Mouse (Mus musculus) kidney, adult 9 months (tissue): ENCODE data around the gene Rgl1.
"Not testable (repeated sequence)": the region's sequence is repeated elsewhere in the genome, so short reads cannot be mapped to it uniquely, and the experiment has no call there.

Experiments
- DNase-seq: peaks from one replicate; pipeline ENCODE4 v3.0.0; 2022

The Rgl1 gene

GRCm38 (mm10) chr1:152766032-152766772, at the start of gene Rgl1, which contains the start of gene Arpc5:
Rgl1 (minus strand) TSS chr1:152766351.
Arpc5 (plus strand) TSS chr1:152766542.
- peak; percentile 97 for DNase-seq

- no peak for DNase-seq
These were observed 49.1 kb upstream of the Rgl1 start for GRCm38 (mm10) chr1:152815265-152815701.

DNA sequence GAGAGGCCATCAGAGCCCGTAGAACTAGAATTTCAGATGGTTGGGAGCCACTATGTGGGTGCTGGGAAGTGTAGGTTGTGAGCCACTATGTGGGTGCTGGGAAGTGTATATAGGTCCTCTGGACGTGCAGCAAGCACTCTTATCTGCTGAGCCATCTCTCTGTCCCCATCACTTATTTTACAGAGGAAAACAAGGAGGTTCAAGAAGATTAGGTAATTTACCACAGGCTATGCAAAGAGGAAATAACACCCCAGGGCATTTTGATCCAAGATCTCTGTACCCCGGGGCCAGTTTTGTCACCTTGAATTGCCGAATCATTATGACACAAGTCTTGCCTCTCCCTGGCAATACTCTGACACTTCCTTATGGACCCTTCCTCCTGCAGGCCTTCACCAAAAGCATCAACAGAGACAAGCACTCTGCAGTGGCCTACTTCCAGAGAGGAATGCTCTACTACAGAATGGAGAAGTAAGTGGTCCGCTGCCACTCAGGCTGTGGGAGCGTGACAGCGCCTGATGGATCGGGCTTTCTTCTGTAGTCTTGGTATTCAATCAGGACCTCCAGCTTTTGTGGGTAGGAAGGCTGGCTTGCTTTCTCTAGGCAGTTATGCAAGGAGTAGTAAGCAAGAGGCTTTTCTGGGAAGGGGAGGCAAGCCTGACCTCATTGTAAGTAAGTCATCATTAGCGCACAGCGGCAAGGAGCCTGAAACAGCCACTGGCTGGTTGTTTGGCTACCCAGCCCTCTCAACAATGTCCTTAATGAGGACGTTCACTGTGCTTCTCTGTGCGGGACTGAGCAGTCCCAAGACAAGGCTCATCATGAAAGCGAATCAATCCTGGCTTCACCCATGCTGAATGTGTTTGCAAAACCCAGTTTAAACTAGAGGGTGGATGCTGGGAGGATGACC, 44.6 kb upstream of the Rgl1 start:
- no peak for DNase-seq

GRCm38 (mm10) chr1:152809541-152810252, 43.5 kb upstream of the Rgl1 start:
- DNase-seq = no peak

GRCm38 (mm10) chr1:152808392-152808680, 42.2 kb upstream of the Rgl1 start:
- DNase-seq = no peak

- no peak for DNase-seq
These were observed 41.7 kb upstream of the Rgl1 start for GRCm38 (mm10) chr1:152807619-152808391.

DNA sequence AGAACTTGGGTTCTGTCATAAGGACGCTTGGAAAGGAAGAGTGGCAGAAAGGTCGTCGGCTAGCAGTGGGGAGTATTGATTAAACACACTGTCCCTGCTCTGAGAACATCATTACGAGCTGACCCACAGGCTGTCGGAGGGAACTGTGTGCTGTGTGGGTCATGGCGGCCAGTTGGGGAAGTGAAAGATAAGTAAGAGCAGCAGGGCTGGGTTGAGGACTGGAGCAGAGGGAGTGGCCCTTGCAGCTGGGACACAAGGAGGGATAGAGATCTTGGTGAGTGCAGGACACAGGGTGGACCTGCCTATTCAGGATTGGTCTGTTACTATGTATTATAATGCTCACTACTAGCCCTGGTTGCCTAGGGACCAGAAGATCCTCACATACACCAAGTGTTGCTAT, 38.8 kb upstream of the Rgl1 start:
- DNase-seq = no peak

- no peak for DNase-seq
These were observed 34.6 kb upstream of the Rgl1 start for GRCm38 (mm10) chr1:152800633-152801176.

DNA sequence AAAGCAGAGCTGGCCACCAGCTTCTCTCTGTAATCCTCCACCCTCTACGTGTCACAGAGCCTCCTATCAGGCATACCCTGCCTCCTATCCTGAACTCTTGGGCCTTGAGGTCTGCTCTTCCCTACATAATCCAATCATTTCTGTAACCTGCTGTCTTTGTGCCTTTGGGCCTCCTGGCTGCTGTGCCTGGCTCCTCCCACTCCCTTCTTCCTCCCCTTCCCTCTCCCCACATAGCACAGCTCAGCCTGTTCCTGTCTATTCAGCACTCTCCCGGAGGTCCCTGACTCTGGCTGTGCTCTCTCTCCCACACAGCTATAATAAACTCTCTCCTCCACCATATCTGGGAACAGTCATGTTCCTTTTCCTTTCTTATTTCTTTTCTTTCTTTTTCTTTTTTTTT, 33.7 kb upstream of the Rgl1 start, which contains the start of gene Ncf2:
Gene Ncf2 (plus strand): TSS at position 298 of the 400 bp plus-strand sequence.
- DNase-seq = no peak

- DNase-seq = peak; percentile 35
These were observed 32.0 kb upstream of the Rgl1 start for GRCm38 (mm10) chr1:152798125-152798524.

GRCm38 (mm10) chr1:152796683-152797263, 30.6 kb upstream of the Rgl1 start:
- DNase-seq = no peak

DNA sequence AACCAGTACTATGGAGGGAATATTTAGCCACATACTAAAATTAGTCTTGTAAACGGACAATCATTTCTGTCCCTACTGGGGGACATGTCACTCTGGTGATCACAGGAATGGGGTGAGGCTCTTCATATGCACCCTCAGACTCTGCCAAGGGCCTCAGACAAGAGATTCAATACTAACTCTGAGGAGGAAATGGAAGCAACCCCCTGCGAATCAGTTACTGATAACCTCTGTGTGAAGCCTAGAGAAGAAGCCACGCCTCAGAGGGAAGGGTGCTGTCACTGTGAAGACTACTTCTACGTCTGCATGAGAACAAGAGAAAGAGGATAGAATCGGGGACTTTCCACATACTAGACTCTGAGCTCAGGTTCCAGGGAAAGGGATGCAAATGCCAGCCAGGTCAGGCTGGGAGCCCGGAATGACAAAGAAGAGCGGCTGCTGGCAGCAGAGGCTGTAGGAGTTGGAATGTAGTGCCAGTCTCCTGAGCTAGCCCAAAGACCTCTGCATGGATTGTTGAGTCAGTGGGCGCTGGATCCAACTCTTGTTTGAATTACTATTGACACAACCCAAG, 29.6 kb upstream of the Rgl1 start:
- DNase-seq = no peak

DNA sequence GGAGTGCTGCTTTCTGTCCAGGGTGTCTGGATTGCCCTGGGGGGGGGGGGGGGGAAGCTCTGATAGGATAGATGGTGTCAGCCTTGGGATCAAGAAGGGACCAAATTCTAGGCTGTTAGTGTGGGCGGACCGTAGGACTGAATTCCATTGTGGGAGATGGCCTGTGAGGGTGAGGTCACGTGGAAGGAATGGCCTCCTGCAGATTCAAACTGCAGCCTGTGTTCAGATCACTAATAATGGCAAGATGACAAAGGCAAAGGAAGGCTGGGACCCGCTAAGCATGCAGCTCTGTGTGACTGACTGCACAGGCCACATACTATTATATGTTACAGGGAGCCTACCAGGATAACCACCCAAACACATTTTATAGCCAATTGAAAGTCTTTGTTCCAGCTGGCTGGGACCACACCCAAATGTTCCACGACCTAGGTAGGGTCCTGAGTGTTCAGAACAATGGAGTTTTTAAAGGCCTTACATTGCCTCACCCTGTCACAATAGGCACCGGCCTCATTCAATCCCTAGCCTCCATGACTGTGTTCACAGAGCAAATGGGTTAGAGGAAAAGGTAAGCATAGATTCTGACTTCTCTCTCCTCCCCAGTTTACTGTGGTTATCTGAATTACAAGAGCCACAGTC, 27.5 kb upstream of the Rgl1 start:
- no peak for DNase-seq

- no peak for DNase-seq
These were observed 26.8 kb upstream of the Rgl1 start for GRCm38 (mm10) chr1:152792736-152793494.

- DNase-seq = no peak
These were observed 25.1 kb upstream of the Rgl1 start for GRCm38 (mm10) chr1:152791269-152791668.

DNA sequence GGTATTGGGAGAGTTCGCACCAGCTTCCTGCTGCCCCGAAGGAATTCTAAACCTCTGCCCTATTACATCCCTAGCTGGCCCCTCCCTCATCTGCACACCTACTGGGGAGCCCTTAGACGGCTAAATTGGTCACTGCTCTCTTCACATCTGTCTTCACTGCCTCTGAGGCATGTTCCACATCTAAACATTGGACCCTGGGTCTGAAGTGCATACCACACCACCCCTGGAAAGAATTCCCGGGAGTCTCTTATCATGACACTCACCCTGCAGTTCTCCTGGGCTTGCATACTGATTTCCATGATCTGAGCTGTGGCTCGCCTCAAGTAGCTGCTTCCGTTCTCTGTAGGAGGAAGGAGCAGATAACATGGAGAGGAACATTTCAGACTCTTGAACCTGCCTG, 24.7 kb upstream of the Rgl1 start:
- DNase-seq = no peak

- DNase-seq = peak; percentile 64
These were observed 24.1 kb upstream of the Rgl1 start for GRCm38 (mm10) chr1:152790254-152790653.

DNA sequence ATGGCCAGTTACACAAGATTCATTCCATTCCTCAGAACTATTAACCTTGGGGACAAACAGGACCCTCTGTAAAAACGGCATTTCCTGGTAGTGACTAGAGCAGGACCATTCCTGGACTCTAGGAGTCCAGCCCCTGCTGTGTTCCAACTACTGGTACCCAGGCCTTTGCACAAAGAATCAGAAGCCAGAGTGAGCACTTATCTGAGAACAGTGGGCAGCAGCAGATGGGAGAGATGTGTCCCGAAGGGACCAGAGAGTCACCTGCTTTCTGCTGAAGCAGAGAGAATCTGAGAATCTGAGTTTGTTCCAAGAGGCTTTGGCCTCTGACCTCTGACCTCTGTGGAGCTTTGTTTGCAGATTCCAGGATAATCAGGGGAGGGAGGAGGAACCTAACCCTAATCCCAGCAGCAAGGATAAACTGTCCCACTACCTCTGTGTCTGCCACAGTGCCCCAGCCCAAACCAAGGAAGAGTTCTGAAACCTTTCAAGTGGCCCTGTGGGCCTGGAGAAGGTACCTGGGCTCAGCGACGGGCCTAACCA, 22.0 kb upstream of the Rgl1 start:
- no peak for DNase-seq

DNA sequence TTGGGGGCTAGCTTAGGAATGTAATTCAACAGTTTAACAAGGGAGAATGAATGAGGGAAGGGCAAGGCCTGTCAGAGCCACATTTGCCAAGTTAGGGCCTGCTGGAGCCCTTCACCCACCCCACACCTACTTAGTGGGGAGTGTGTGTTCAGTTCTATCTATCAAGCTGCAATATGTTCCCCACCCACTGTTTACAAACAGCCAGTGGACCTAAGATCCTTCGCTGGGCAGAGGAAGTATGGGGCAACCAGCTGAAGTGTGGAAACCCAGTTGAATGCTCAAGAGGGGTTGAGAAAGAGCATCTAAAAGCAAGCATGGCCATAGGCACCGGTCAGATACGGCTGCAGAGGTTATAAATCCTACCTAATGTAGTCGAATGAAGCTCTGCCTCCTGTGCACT, 20.8 kb upstream of the Rgl1 start:
- DNase-seq = no peak

DNA sequence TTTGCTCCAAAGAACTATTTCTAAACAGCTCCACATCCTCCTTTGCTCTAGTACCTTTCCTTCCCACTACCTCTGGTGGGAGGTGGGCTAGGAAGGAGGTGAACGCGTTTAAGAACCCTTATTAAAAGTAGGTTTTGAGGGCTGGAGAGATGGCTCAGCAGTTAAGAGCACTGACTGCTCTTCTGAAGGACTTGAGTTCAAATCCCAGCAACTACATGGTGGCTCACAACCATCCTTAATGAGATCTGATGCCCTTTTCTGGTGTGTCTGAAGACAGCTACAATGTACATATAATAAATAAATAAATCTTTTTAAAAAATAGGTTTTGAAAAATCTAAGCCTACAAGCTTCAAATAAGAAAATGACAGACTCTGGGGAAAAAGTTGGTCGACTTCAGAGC, 19.3 kb upstream of the Rgl1 start:
- not testable (repeated sequence) for DNase-seq
